Mouse (Mus musculus): ENCODE results near the gene Vps72.
"Not testable (repeated sequence)": the region's sequence is repeated elsewhere in the genome, so short reads cannot be mapped to it uniquely, and the experiment has no call there.

Gene Vps72

DNA sequence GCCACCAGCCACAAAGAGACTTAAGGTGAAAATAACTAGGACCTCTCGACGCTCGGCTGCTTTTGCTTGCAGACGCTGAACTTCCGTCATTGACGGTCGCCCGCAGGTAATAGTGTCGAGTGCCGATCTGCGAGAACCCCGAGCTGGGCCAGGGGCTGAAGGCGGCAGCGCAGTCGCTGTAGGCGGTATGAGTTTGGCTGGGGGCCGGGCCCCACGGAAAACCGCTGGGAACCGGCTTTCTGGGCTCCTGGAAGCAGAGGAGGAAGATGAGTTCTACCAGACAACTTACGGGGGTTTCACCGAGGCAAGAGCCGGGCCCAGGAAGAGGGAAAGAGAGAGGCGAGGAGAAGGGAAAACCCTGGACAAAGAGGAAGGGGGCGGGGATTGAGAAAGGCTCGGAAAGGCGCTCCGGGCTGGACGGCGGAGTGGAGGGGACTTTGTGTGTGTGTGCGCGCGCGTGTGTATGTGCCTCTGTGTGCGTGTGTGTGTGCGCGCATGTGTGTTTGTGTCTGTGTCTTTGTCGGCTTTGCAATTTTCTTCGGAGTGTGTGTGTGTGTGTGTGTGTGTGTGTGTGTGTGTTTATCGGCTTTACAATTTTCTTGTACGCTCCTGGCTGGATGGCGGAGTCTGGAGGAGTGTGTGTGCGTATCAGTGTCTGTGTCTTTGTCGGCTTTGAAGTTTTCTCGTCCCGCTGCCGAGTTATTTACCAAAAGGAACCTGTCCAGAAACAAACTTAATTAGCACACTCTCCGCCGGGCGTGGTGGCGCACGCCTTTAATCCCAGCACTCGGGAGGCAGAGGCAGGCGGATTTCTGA is at the start of gene Vps72:
TSS of gene Vps72 (plus strand) at position 112 of the 816 bp plus-strand sequence.
- peak; percentile 92 for DNase-seq

GRCm38 (mm10) chr3:95063741-95064140 is 47.1 kb upstream of the Vps72 start:
- no peak for DNase-seq

GRCm38 (mm10) chr3:95065553-95065952 is 45.3 kb upstream of the Vps72 start:
- DNase-seq, result no peak

- DNase-seq, result no peak
These were observed 44.7 kb upstream of the Vps72 start for GRCm38 (mm10) chr3:95066095-95066494.

DNA sequence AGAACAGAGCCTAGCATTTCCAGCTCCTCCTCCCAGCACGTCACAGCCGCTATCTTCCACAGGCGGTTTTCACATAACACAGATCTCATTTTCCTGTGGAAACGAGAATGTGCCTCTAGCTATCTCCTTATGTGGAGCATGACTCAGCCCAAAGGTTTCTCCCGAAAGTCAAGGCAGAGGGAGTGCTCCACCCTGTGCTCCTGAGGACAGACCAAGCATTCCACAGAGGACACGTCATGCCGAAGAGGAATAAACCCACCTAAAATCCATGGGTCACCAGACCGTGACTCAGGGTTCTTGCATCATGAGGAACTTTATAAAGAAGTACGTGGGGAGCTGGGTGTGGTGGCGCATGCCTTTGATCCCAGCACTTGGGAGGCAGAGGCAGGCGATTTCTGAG is 44.3 kb upstream of the Vps72 start:
- no peak for DNase-seq

DNA sequence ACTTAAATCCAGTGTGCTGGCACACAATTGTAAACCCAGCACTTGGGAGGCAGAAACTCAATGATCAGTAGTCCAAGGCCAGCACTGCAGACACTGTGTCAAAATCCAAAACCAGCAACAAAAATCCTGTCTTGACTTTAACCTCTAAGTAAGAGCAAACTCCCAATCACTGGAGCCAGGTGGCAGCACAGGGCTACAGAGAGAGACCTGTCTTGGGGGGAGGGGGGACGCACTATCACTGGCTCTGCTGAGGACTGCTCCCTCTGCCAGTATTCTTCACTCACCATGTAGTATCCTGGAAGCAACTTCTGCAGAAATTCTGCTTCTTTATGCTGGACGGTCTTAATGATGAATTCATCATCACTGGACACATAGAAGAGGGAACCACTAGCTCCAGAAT is 39.2 kb upstream of the Vps72 start:
- no peak for DNase-seq

DNA sequence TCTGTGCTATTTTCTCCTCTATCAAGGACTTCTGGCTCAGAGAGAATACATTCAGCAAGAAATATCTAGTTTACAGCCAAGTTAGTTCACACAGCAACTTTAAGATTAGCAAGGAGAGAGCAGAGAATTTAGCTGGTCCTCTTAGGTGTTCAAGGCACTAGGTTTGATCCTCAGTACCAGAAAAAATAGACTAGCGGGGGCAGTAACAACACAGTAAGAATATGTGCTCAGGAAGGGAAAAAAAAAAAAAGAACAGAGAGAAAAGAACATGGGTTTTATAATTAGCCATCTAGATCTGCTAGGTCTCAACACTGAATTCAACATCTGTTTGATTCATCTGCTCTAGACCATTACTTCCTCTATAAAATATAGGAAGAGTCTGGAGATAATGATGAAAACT is 22.8 kb upstream of the Vps72 start:
- DNase-seq, result no peak

DNA sequence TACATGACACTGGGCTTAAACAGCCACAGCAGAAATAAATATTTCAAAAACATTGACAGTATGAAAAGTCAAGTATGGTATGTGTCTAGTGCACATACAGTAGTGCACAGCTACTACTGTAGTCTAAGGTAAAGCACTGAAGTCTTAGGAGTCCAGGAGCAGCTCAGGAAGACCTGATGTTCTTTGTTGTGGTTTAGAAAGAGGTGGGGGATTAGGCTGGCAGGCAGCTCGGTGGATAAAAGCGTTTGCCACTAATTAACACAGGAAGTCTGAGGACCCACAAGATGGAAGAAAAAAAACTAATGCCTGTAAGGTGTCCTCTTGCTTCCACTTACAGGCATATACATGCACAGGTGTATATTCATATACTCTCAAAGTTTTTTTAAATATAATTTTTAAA is 10.0 kb upstream of the Vps72 start:
- DNase-seq, result no peak

DNA sequence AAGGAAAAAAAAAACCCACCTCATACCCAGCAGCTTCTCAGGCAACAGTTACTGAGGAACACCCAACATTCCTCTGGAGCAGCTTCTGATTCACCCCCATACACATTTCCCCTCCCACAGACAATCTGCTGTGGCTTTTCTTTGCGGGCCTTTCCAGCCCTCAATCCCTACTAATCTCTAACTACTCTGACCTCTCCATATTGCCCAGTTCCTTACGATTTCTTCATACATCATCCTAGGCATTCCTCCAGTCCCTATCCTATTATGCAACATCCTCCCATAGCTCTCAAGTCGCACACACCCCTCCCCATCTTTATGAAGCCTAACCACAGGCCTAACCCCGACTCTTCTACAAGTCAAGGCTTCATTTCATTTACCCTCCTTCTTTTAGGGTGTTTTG is 5.7 kb upstream of the Vps72 start:
- DNase-seq, result no peak

DNA sequence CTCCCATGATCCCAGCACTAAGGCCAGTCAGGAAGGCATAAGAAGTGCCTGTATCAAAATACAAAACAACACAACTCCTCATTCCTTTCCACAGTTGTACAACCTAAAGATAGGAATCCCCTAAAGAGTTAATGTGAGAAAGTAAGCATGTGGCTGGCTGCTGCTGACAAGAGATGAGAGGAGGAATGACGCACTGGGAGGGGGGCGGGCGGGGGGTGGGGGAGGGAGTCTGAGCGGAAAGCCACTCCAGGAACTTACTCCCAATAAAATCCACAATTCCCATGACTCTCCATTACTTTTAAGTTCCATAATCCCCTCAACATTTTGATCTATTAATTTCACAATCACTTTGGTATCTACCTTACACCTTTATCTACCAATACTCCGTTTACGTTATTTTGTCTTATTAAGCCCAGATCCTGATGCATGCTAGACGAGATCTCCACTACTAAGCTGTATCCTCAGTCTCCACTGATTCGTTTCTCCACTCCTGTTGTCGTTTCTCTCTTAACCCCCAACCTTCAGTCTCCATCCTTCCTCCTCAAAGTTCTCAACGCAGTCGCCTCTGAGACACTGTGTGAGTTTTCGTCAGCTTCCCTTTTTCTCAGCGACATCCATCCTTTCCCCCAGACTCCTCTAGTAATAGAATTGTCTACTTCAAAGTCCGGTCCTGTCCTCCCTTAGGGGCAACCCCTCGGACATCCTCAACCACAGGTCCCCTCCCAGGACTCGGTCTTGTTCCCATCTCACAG is 5.1 kb upstream of the Vps72 start:
- no peak for DNase-seq

DNA sequence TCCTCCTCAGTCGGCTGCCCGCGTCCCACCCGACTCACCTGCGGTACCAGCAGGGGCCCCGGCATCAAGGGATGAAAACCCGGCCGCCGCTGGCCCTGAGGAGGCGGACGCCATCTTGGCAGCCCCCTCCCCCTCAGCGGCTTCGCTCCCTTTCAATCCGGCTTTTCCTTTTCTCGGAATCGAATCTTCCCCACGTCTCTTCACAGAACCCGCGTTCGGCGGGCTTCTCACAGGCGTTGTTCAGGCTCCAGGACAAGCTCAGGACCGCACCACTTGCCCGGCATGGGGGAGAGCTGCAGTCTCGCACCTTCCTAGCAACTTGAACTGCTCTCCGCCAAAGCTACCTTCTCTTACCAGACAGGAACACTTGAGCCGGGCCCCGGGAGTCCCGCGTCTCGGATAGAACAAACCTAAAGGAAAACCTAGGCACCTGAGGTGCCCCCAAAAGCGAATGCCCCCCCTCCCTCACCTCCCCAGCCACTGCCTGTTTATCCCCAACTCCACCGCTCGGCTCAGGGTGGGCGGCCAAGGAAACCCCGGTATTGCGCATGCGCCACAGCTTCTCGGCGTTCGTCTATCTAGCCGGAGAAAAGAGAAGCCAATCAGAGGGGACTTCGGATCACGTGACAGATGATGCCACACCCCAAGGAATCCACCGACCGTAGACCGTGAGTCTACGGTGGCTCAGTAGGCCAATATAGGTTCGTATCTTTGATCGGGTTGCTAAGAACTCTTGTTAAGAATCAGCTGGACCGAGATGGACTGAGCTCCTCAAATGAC is 4.3 kb upstream of the Vps72 start, which contains the start of gene Pip5k1a:
TSS of gene Pip5k1a (minus strand) at position 593 of the 780 bp plus-strand sequence.
- peak; percentile 96 to 98 for DNase-seq

DNA sequence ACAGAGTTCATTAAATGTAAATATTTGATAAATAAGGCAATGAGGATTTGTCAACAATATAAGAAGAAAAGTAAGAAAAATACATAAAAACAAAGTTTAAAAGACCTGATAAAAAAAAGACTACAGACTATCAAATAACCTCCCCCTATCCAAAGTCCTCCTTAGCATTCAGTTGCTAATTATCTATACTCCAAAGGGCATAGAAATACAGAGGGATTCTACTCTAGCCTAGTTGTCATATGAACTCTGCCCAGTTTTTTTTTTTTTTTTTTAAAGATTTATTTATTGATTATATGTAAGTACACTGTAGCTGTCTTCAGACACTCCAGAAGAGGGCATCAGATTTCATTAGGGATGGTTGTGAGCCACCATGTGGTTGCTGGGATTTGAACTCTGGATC is 3.5 kb upstream of the Vps72 start:
- not testable (repeated sequence) for DNase-seq

- DNase-seq, result no peak
These were observed 2.9 kb upstream of the Vps72 start for GRCm38 (mm10) chr3:95107898-95108297.

- peak in 1 of 2 experiments; percentile 1 for DNase-seq
These were observed 1.9 kb downstream of the Vps72 start for GRCm38 (mm10) chr3:95112760-95113159.

GRCm38 (mm10) chr3:95117751-95118150 is 6.9 kb downstream of the Vps72 start:
- no peak for DNase-seq

DNA sequence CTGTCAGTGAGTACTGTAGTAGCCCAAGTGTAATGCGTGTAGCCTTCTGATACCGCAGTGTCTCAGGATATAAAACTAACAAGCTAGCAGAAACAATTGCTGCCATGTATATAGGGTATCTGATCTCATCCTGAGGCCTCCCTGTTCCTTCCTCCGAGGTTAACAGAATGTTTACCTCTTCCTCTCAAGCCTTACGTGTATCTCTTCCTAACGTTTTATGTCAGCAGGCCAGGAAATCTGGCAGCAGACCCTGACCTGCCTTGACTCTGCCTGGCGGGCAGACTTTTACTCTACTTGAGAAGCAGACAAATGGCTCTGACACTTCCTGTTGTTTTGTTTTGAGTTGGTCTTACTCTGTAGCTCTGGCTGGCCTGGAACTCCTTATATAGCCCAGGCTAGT is 10.8 kb downstream of the Vps72 start:
- no peak for DNase-seq

DNA sequence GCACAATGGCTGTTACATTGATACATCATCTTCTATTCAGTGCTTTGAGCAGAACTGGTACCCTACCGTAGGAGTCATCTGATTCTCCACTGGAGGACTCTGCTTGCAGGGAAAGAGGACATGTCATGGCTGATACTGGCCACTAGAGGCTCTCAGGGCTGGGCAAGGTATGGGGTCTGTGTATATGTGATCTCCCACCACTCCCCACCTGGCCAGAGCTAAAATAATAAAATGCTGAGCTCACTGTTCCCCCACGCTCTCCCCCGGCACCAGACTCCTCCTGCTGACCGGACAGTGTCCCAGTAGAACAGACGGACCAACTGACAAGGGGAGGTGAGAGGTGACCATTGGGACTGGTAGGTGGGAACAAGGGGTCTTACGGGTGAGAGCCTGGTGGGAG is 13.4 kb downstream of the Vps72 start, which contains the start of gene Tmod4:
TSS of gene Tmod4 (plus strand) at position 231 of the 400 bp plus-strand sequence.
- no peak for DNase-seq

DNA sequence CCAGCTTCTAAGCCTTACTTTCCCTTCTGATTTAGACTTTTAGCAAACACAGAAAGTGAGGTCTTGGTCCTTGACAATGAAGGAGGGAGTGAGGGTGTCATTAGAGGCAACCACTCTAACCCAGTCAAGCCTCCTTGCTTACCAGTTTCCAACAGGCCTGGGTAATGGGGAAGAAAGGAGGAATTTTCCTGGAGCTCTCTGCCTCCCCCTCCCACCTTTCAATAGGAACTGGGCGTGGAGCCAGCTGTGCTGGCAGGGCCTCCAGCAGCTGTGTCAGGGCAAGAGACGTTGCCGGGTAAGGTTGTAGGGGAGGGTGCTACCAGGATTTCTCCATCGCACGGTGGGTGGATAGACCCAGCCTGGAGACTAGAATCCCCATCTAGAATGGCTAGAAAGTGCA is 14.2 kb downstream of the Vps72 start:
- DNase-seq, result peak in 1 of 2 experiments; percentile 39

DNA sequence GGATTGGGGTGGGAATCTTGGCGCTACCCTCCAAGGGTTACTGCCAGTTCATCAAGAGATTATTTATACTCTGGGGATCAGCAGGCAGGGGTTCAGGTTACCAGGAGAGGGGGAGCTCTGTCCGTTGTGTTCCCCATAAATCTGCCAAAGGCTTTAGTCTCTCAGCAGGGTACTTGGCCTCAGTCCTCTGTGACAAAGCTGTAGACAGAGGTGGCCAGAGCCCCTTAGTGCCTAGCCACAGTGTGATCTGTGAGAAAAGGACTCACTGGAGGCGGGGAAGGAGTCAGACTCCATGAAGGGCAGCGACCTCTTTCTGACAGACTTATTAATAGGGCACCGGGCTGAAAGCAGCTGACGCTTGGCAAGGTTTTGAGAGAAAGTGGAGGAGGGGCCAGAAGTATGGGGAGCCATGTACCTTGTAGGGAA is 18.4 kb downstream of the Vps72 start:
- DNase-seq, result peak; percentile 66 to 77

- DNase-seq, result no peak
These were observed 19.3 kb downstream of the Vps72 start for GRCm38 (mm10) chr3:95130081-95130480.

DNA sequence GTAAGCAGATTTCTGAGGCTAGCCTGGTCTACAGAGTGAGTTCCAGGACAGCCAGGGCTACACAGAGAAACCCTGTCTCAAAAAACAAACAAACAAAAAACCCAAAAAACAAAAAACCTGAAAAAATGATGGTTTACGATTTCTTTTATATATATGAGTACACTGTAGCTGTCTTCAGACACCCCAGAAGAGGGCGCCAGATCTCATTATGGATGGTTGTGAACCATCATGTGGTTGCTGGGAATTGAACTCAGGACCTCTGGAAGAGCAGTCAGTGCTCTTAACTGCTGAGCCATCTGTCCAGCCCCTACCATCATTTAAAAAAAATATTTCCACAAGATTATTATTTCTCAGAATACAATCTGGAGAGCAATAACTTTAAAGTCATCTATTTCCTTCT is 21.6 kb downstream of the Vps72 start:
- DNase-seq, result not testable (repeated sequence)

DNA sequence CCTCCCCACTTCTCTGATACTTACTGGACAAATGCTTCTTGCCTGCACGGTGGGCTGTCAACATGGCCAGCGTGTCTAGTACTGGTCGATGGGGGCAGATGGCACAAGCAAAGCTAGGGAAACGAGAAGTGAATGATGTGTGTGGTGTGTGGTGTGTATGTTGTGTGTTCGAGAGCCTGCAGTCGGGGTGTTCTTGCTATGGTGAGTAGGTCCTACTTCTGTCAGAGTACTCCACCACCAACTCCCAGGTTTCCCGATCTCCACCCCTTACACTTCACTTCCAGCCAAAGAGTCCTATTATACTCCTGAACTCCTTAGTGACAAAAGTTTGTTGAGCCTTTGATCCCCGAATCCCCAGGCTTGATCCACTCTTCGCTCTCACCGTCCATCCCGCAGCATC is 22.4 kb downstream of the Vps72 start:
- DNase-seq, result peak in 1 of 2 experiments; percentile 21

- DNase-seq, result peak; percentile 89 to 93
These were observed 22.9 kb downstream of the Vps72 start, which contains the start of the genes Scnm1 and Lysmd1 for GRCm38 (mm10) chr3:95133680-95134101. Gene Scnm1, minus strand, starts transcription at chr3:95134011. Gene Lysmd1, plus strand, starts transcription at chr3:95134088.

All from cerebellum, postnatal 25 days (tissue).